Mouse (Mus musculus): ENCODE results near the gene Prrt4. TPM values are rescaled to one million over a fixed set of nuclear protein-coding genes. Genes with fewer than 3 reads are reported as not detected.

Prrt4 gene
- total RNA-seq, 2 experiments from 2014 or later, result 3.6 to 4.0 TPM

DNA sequence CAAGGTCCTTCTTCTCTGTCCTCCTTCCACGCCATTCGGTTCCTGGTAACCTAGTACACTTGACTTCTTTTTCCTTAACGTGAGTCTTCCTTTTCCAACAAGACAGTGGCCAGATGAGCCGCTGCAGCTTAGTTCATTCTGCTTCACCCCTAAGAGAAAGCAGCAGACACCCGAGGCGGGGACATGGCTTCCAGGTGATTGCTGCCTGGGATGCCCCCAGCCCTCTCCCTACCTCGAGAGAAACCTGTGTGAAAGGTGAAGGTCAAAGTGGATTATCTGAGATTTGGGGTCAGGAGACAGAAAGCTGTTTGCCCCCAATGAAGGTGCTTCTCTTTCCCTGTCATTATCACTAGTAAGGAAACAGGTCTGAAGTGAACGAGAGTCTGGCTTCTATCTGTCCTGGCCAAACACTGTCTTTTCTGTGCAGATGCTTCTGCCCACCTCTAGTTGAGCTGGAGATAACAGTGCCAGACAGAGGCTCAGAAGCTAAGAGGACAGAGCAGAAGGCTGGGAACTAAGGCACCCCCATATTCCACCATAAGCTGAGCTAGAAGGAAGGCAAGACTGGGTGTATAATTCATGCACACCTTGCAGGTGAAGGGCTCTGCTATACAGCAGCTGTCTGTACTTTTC, 20.0 kb upstream of the Prrt4 start:
- no peak for DNase-seq
- intact Hi-C loops (cut with DNase I), result no loop called here

DNA sequence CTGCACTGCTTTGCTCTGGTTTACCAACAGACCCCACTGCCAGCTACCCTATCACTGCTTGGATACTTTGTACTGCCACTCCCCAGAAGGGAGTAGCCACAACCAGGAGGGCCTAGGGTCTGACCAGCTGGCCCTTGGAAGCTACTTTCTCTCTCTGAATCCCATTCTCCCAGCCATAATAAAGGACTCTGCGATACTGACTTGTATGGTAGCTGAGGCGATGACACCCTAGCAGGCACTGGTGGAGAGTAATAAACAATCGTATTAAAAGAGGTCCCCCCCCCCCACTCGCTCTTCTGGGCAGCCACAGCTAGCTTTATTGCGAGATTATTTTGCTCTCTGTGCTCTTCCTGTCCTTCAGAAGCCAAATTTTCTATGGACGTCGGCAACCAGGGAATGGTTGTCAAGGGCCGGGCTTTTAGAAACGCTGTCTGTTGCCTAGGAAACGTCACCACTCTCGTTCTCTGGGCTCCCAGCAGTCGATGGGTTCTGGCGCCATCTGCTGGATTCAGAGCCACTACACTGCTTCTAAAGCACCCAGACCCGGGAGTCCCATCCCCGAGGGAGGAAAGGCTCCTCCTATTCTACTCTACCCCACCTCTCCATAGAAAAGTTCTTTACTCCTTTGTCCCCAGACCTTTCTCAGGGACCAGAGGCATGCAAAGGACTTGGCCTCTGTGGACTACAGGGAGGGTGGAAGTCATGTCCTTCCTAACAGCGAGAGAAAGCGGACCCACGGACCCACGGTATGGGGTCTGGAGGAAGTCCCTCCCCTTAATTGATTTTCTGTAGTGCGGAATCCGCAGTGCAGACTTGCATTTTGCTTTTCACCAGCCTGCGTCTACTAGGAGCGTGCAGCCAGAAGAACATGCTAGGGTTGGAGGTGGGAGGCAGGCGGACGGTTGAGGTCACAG, 19.2 kb upstream of the Prrt4 start:
- intact Hi-C loops (cut with DNase I), result loop anchor here (1.0 kb wide), 2 partner anchors 27 to 32 kb away; no protein-coding TSS in a partner anchor

GRCm38 (mm10) chr6:29195846-29196698, 16.7 kb upstream of the Prrt4 start:
- peak in 1 of 2 experiments; percentile 34 for DNase-seq

More for the DNA sequence above, 19.2 kb upstream of the Prrt4 start:
- peak; percentile 88 to 93 for DNase-seq

DNA sequence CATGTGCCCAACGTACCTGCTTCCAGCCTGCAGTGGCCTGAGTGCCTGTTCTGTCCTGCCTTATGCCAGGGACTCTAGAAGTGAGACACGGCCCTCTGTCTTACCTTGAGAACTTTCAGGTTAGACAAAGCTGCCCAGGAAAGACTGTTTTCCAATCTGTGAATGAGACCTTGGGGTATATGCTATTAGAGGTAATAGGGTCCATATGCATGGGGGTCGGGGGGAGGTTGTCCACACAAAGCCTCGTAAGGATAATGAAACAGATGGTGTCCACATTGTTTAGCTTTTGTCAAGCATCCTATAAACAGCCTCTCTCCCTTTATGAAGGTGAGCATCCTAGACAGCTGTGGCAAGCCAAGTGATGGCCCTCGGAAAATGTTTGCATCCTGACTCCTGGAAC, 15.8 kb upstream of the Prrt4 start:
- intact Hi-C loops (cut with DNase I), result no loop called here
- DNase-seq, result peak in 1 of 2 experiments; percentile 1

More at GRCm38 (mm10) chr6:29195846-29196698, 16.7 kb upstream of the Prrt4 start:
- intact Hi-C loops (cut with DNase I), result no loop called here

DNA sequence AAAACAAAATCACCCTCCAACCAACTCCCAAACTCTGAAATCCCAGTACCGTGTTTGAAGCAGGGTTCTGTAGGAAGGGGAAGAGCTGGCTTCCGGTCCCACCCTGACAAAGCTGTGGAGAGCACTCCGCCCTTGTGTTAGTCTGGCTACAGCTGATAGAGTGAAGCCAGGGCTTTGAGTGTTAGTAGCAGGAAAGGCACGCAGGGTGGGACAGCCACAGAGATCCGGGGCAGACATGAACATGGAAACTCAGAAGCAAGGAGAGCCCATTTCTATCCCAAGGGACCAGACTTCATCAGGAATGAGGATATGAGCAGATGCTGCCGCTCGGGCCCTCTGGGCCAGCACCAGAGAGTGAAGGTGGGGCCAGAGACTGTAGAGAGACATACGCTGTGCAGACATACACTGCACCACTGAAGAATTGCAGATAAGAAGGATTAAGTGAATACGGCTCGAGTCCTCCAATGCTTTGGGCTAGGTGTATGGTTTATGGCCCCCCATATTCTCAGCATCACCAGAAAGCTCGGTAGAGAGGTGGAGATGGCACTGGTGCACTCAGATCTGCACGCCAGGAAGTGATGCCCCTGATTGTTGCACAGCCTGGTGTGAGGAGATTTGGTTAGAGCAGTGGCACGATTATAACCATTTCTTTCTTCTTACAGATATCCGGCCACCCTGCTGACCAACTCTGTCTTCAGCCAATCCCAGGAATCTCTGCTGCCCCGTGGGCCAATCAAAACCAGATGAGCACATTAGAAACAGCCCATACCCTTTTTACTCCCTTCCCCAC, 14.8 kb upstream of the Prrt4 start:
- intact Hi-C loops (cut with DNase I), result loop anchor here (2.0 kb wide), 1 partner anchor 15 kb away; the partner anchor contains the start of gene Prrt4
- DNase-seq, result peak; percentile 48 to 60

DNA sequence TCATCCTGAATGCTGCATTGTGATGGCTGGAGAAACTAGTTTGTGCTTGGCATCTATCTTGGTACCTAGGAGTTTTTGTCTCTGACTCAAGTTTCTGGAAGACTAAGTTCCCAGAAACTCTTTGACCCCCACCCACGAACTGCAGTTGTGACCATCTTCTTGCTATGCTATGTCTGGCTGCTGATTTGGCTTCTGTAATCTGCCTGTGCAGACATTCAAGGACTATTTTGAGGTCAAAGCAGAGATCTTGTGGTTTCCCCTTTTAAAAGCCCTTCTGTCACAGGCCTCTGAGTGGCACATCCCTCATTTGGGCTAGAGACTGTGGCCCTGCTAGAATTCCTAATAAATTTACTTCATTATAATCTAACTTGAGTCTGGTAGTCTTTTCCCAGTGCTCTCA, 8.6 kb upstream of the Prrt4 start:
- intact Hi-C loops (cut with DNase I), result no loop called here
- DNase-seq, result no peak

- intact Hi-C loops (cut with DNase I), result loop anchor here (2.0 kb wide), 1 partner anchor 13 kb away; no protein-coding TSS in a partner anchor
- DNase-seq, result no peak
Observed at GRCm38 (mm10) chr6:29179843-29180242, 459 bp upstream of the Prrt4 start.

DNA sequence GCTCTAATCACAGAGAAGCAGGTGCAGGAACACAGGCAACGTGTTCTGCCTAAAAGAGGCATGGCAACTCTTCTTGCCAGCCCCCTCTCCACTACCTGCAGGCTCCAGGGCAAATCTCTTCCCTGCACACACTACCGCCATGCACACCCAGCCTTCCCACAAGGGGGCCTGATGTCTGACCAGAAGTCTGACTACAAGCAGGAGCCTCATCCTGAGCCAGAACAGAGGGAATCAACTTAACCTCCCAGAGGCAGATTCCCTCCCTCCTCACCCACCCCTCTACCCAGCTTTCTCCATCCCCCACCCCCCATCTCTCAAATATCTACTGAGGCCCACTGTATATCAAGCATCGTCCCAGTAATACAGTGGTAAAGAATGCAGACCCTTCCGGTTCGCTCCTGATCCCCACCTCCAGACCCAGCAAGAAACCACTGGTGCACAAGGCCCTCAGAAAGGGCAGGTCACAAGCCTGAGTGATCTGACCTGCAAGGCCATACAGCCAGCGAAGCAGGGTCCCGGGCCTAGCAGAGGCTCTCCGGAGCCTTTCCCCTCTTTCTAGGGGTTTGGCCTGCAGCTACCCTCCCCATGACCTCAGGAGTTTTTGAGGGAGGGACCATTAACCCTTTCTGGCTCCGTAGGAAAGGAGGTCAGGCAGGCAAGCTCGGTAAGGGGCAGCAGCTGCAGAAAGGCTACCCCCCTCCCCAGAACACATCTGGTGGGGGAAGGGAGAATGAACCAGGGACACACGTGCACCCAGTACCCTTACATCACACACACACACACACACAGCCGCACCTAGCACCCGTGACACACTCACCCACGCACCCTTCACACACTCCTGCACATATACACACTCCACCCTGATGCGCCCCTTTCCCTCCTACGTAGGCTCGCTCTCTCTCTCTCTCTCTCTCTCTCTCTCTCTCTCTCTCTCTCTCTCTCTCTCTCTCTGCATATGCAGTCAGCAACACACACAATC, 1.2 kb downstream of the Prrt4 start:
- intact Hi-C loops (cut with DNase I), result loop anchor here (2.0 kb wide), 1 partner anchor 15 kb away; no protein-coding TSS in a partner anchor

DNA sequence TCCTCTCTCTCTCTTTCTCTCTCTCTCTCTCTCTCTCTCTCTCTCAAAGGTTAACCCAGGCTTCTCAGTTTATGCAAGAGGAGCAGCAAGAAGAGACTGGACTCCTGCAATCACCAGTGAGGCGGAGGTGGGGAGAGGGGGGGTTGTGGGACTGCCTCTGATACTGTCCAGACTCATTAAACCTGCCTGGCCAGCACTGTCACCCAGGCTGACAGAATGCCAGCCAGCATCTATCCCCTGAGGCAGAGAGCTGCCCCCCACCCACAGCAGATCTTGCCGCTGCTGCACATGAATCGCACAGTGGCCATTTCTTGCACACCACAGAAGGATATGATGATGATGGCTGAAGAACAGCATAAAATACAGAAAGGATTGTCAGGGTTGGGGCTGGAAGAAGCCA, 4.3 kb downstream of the Prrt4 start:
- intact Hi-C loops (cut with DNase I), result no loop called here
- no peak for DNase-seq

More for the DNA sequence above, 1.2 kb downstream of the Prrt4 start:
- no peak for DNase-seq

DNA sequence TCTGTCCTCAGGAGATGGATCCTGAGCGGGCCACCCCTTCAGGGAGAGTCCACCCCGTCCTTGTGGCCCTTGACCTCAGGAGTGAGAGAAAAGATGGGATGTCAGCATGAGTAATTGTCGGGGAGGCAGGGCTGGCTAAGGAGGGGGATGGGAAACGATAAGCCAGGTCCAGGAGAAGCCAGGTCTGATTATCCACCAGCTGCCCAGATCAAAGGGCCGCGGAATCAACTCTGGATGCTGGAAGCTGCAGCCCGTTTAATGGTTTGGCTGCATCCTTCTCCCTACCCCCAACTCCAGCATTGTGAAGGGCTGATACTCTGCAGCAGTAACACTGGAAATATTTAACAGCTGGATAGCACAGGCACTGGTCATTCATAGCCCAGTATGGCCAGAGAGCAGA, 5.0 kb downstream of the Prrt4 start:
- intact Hi-C loops (cut with DNase I), result no loop called here
- no peak for DNase-seq

- intact Hi-C loops (cut with DNase I), result loop anchor here (1.0 to 2.0 kb wide), 2 partner anchors 27 to 70 kb away; no protein-coding TSS in a partner anchor
- peak; percentile 82 to 88 for DNase-seq
Observed at GRCm38 (mm10) chr6:29170952-29171388, 8.4 kb downstream of the Prrt4 start.

DNA sequence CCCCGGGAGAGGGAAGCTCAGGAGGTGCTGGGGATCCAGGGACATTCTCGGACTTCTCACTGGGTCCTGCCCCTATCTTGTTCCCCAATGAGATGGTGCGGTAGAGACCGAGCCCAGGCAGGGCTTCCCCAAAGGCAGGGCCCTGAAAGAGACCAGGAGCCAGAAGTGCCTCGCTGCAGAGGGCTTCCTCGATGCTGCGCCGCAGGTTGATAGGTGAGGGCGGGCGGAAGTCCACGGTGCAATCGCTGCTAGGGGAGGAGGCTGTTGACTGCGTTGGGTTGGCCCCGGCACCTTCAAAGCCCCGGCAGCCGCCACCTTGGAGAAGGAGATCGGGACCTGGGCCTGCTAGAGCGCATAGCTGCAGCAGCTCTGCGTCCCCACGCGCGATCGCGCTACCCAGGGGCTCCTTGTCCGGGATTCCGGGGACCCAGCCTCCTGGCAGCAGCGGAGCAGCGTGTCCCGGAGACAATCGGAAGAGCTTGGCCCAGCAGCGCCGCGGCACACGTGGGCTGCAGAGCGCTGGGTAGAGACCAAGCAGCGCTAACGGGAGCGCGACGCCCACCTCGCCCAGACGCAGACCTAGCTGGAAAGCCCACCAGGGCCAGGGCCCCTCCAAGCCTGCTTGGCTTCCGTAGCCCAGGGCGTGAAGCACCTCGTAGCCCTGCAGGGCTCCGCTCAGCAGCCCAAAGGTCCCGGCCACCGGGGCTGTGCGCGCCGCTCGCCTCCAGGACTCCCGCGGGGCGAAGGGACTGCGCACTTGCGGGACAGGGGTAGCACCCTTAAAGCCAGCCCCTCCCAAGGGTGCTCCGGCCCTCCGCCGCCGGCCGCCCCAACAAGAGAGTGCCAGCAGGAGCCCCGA, 9.1 kb downstream of the Prrt4 start:
- intact Hi-C loops (cut with DNase I), result loop anchor here (2.0 kb wide), 1 partner anchor 71 kb away; no protein-coding TSS in a partner anchor
- peak in 1 of 2 experiments; percentile 40 for DNase-seq

- DNase-seq, result no peak
- intact Hi-C loops (cut with DNase I), result loop anchor here (2.0 kb wide), 1 partner anchor 71 kb away; no protein-coding TSS in a partner anchor
Observed at GRCm38 (mm10) chr6:29169675-29170062, 9.7 kb downstream of the Prrt4 start.

GRCm38 (mm10) chr6:29168871-29169270, 10.5 kb downstream of the Prrt4 start:
- DNase-seq, result no peak
- intact Hi-C loops (cut with DNase I), result no loop called here

DNA sequence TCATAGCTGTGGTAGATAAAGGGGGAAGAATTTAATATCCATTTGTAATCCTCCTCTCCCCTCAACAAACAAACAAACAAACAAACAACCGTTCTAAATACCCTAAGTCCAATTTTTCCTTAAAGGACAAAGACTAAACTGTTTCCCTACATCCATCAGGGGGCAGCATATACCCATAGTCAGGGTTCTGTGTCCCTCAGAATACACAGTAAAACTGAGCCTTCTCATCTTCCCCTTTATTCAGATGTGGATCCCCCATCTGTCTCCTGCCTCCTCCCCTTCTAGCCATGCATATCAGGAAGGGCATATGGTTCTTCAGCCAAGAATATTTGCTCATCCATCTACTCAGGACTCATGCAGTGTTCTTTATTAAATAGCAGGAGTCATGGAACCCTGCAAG, 13.2 kb downstream of the Prrt4 start:
- DNase-seq, result peak; percentile 36 to 44

GRCm38 (mm10) chr6:29164314-29165244, 14.8 kb downstream of the Prrt4 start, which contains the start of gene Rbm28:
Gene Rbm28, minus strand, starts transcription at chr6:29165006.
- intact Hi-C loops (cut with DNase I), result loop anchor here (2.0 kb wide), 1 partner anchor 114 kb away; the partner anchor contains the start of gene Fam71f2
- peak; percentile 78 to 88 for DNase-seq

More for the DNA sequence above, 13.2 kb downstream of the Prrt4 start:
- intact Hi-C loops (cut with DNase I), result loop anchor here (1.0 kb wide), 1 partner anchor 32 kb away; no protein-coding TSS in a partner anchor
